Mouse (Mus musculus): Measurements from ENCODE around the gene Bcan.

The Bcan gene

DNA sequence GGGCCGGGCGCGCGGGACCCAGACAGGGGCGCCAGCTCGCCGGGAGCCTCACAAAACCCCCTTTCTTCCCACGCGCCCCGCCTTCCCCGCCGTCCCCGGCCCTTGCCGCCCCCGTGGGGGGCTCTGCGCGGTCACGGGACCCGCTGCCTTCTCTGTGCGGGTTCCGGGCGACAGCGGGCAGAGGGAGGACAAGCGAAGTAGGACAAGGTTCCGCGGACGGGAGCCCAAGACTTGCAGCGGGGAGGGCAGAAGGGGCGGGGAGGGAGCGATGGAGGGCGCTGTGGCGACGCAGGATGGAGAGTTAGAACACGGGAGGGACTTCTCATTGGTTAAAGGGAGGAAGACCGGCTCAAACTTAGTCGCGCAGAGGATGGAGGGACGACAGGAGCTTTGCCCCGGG, at the start of gene Bcan:
Bcan (minus strand) TSS at position 50 of the 400 bp plus-strand sequence.
- no peak for DNase-seq (ENCODE audit: low read depth, low spot score)

DNA sequence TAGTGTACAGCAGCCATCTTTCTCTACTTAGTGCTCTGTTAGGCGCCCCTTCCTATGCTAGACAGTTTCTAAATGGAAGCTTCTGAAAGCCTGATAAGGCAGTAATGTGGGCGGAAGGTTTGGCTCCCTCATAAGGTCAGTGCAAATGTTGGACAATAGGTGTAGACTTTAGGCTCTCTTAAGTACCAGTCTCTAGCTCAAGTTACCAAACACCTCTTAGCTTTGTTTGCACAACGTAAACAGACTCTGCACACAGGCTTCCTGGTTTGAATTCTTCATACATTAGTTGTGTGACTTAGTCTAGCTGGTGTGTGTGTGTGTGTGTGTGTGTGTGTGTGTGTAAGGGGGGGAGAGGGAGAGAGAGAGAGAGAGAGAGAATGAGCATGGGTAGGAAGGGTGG, 49.5 kb upstream of the Bcan start:
- DNase-seq (ENCODE audit: low read depth, low spot score) = no peak

DNA sequence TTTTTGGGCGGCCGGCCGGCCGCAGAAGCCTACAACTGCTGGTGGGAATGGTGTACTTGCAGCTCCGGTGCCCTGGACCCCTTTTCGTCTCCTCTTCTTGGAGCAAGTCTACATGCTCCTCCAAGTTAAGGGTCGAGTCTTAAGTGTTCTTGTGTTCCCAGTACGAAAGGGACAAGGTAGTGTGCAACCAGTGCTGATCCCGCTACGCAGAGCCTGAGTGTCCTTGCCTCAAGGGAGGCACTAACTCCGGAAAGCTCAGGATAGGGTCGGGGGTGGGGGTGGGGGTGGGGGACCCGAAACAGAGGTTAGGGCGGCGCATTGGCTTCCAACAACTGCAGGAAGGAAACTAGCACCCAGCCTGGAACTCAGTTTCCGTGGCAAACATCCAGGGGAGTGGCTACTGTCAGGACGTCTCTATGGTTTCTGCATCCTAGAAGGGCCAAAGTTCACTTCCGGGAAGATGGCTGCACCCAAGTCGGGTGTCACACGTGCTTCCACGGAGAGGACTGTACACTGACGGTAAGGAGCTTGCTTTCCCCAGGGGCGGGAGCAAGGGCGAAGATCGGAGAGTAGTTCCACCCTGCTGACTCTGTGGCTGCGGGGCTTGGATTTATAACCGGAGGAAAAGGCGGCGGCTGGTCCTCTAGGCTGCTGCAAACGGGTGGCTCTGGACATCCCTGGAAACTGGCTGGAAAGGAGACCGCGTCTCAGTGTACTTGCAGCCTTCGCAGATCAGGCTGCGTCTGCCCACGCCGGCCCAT, 42.8 kb upstream of the Bcan start, which contains the start of gene Gpatch4:
Gpatch4 (plus strand) TSS at position 448 of the 761 bp plus-strand sequence.
- peak; percentile 93 for DNase-seq (ENCODE audit: low read depth, low spot score)

DNA sequence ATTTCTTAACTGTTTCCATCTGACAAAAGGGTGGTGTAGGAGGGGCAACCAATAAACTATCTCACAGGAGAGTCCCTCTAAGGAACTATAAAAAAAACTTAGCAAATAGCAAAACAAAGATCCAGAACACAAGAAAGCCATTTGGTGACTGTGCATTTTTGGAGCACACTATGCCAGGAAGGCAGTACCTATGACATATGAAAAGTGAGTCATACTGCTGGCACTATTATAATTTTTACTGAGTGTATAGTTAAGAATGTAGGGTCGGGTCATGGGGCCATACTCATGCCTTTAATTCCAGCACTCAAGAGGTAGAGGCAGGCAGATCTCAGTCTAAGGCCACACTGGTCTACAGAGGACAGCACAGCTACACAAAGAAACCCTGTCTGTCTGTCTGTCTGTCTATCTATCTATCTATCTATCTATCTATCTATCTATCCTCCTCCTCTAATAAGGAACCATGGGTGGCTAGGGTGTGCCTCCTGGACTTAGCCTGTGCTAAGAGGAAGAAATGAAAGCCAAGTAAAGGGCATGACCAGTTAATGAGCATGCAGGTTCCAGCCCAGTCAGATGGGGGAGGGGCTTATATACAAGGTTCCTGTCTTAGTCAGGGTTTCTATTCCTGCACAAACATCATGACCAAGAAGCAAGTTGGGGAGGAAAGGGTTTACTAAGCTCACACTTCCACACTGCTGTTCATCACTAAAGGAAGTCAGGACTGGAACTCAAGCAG, 35.7 kb upstream of the Bcan start:
- DNase-seq (ENCODE audit: low read depth, low spot score) = no peak

DNA sequence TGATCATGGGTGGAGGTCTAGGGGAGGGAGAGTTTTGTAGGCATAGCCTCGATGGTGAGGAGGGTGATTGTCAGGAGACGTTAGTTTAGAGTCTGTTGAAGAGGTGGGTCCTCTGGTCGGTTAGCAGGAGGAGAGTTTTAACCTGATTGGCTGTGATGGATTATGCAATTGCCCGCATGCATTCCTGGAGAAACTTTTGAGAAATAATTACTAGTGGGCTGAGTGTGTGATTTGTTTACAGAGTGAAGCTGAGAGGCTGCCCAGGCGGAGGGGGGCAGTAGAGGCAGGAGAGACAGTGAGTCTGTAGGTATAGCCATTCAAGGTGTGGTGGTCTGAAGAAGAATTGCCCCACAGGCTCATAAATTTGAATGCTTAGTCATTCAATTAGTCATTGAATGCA, 33.5 kb upstream of the Bcan start:
- no peak for DNase-seq (ENCODE audit: low read depth, low spot score)

DNA sequence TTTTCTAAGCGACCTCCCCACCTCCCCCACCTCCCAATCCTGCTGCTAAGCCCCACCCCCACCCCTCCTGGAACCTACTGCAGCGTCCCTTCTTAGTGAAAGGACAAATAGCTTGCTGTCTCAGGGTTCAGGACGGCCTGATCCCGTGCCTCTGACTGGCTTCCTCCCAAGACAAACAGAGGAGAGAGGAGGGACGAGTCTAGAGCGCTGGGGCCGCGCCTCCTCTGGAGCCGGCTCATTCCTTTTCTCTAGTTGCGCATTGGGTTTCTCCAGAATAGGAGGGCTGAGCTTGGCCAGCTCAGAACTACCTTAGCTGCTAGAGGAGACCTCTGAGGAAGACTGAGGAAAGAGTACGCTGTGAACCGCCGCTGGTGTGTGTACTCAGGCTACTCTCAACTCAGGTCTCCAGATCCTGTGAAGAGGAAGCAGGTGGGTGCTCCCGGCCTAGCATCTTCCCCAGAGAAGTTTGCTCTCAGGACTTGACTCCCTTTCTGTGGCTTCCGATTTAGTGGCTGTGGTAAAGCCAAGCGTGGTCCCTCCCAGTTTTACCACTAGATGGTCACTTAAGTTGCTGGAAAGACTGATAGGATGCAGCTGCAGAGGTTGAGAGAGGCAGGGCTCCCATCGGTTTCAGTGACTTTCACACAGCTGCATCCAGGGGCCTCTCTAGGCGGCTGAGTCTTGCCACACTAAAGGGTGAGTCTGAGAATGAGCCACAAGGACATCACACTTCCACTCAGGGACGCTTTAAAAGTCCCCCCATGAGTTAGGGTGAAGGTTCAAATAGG, 30.8 kb upstream of the Bcan start:
- DNase-seq (ENCODE audit: low read depth, low spot score) = no peak

DNA sequence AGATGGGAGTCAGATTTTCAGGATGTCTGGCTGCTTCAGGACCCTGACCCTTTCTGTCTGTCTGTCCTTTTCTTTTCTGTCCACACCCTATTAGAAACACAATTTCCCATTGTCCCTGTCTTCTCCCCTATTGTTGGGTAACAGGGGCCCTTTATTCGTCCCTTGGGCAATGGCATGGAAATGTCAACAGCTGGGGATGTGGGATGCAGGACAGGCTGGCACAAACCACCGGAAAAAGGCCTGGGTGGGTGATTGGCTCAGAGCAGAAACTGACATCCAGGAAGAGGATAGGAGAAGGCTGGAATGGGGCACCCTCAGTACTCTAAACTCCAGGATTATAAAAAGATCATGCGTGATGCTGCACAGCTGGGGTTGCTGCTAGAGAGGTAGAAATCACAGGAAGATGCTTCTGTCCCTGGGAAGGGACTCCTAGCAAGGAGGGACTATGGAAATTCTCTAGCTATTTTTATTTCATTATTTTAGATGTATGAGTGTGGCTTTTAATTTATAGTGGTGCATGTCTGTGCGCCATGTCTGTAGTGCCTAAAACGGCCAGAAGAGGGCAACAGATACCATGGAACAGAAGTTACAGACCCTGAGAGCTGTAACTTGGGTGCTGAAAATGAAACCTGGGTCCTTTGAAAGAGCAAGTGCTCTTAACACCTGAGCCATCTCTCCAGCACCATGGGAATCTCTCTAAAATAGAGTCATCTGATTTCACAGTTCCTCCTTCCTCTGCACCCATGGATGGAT, 27.6 kb upstream of the Bcan start, which contains the start of gene Hapln2:
Hapln2 (minus strand) TSS at position 150 of the 753 bp plus-strand sequence.
- DNase-seq (ENCODE audit: low read depth, low spot score) = no peak

DNA sequence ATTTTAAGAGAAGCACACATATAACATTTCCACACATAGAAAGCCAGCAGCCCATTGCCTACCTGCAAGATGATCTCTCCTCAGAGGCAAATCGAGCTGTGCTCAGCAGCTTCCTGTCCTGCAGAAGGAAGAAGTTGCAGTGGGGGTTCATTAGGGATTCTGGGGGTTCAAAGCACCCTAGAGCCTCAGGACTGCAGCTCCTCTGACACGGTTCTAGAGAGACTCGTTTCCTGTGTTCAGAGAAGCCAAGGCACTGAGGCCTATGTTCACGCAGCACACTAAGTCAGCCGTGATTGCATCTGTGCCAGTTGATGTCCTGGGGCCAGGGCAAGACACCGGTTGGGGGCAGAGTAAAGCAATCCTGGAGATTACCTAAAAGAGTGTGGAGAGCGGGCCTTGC, 26.8 kb upstream of the Bcan start:
- DNase-seq (ENCODE audit: low read depth, low spot score) = no peak

DNA sequence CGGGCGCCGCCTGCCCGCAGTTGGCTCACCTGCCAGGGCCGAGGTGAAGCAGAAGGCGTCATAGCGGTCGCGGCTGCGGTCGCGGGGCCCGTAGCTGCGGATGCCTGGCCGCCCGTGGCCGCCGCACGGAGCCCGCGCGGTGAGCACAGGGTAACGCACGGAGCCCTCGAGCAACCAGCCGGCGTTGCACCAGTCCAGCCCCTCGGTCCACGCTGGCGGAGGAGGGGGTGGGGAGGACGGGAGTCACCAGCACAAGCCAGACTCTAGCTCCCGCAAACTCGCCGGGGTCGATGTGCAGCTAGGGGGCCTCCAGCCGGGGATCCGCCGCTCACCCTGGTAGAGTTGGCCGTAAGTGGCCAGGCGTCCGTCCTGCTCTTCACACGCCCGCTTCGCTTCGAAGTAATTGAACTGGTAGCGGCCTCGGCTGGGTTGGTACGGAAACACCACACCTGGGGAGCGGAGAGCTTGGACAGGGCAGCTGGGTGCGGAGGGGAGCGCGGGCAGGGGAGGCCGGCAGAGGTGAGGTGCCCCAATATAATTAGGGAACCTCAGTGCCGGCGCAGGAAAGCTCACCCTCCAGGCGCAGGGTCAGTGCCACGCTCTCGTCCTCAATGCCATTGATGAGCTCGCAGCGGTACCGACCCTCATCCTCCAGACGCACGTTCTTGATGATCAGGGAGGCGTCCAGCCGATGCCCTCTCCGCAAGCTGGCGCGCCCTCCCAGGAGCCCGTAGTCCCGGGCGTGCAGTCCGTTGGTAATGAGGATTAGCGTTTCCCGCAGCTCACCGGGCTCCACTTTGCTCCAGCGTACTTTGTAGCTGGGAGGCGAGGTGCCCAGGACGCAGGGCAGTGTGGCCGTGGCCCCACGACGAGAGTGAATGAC, 23.4 kb upstream of the Bcan start:
- DNase-seq (ENCODE audit: low read depth, low spot score) = no peak

DNA sequence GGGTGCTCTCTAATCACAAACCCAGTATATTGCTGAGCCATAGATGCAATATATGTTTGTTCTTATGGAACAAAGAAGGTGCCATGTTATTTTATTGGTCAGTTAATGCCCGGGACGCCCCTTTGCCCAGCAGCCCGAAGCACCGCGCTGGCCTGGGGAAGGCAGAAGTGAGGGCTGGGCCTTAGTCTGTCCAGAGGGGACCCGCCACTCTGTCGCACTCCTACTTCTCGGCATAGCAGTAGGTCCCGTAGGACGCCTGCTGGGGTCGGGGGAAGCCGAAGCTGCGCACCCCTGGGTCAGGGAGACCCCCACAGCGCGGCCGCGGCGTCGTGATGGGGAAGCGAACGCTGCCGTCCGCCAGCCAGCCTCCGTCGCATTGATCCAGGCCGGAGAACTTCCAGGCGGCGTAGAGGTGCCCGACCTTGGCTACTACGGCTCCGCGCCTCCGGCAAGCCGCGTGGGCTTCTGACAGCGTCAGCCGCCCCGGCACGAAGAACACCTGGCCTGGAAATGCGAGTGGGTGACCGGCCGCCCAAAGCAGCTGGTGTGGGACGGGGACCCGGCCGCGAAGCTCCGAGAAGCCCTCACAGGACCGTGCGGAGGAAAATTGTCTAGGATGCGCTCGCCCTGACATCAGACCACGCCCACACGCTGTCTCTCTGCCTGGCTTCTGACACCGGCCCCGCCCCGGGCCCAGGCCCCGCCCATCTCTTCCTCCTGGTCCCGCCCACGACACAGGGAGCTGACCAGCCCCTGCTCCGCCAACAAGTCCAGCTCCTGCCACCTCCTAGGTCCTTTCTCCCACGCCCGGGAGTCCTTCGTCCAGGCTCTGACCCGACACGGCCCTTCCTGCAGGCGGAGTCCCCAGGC, 22.5 kb upstream of the Bcan start:
- peak; percentile 53 for DNase-seq (ENCODE audit: low read depth, low spot score)

DNA sequence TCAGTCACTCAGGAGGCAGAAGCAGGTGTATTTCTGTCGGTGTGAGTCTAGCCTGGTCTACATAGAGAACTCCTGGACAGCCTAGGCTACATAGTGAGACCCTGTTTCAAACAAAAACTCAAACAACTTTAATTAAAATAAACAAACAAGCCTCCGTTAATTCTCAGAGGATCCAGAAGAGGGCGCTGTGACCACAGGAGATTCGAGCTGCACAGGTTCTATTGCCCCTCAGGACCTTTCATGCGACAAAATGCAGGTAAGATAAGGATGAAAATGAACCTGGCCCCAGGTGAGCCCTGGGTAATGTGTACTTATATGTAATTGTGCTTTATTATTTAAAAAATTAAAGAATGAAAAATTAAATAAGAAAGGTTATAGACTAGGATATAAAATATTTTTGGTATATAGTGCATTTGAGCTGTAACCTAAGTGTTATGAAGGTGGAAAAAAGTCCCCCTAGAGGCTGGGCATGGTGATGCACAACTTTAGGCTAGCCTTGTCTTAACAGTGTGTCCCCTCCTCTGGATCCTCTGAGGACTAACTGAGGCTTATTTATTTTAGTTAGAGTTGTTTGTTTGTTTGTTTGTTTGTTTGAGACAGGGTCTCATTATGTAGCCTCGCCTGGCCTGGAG, 10.7 kb upstream of the Bcan start:
- no peak for DNase-seq (ENCODE audit: low read depth, low spot score)

DNA sequence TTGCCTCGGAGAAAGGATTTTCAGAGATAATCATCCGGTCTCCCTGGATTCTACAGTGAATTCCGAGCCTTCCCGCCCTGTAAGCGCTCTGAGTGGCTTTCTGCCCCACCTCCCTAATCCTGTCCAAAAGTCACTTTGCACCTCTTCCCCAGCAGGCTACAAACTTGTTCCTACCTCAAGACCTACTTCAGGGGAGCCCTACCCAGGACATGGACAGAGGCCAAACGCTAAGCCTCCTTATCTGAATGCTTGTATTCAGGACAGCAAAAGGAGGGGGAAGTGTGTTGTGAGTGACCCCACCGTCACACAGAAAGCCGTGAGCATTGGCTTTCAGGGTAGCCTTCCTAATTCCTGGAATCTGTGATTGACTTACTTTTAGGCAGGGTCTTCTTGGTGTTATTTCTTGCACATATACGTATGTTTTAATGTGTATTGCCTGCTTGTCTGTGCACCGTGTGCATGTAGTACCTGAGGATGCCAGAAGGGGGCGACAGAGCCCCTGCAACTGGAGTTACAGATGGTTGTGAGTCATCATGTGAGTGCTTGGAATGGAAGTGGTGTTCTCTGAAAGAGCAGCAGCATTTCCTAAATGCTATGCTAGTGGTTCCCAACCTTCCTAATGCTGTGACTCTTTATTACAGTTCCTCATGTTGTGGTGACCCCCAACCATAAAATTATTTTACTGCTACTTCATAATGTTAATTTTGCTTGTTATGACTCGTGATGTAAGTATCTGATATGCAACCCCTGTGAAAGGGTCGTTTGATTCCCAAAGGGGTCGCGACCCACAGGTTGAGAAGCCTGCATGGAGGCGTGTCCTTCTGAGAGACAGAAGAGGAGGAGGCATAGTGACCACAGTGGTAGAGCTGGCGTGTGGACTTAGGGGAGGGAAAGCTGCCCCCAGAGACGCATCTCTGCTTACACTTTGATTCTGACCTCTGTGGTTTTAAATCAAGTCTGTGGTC, 6.1 kb upstream of the Bcan start:
- peak; percentile 17 for DNase-seq (ENCODE audit: low read depth, low spot score)

DNA sequence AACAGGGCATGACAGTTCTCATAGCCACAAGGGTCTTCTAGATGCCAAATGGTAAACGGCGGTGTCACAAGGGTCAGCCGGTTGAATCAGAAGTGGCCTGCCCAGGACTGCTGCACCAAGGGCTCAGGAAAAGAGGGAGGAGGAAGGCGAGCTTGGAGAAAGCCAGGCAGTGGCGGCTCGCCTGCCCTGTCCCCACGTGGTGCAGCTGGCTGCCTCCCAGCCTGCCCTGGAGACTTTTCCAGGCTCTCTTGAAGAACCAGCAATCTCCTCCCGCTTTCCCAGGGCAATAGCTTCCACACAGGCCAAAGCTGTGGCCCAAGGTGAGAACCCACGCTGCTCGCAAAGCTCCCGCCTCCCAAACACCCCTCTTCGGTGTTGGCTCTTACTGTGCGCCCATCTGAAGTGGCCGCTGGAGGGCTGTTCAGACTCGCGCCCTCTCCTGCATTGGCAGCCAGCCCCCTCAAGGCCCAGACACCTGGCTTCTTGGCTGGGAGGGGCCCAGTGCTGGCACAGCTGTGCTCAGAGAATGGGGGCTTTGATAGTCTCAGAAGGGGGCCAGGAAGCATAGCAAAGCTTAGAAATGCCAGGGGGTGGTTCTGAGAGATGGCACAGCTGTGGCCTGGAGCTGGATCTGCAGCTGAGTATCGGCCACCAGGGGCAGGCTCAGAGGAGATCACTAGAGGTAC, 2.4 kb upstream of the Bcan start:
- DNase-seq (ENCODE audit: low read depth, low spot score) = no peak

DNA sequence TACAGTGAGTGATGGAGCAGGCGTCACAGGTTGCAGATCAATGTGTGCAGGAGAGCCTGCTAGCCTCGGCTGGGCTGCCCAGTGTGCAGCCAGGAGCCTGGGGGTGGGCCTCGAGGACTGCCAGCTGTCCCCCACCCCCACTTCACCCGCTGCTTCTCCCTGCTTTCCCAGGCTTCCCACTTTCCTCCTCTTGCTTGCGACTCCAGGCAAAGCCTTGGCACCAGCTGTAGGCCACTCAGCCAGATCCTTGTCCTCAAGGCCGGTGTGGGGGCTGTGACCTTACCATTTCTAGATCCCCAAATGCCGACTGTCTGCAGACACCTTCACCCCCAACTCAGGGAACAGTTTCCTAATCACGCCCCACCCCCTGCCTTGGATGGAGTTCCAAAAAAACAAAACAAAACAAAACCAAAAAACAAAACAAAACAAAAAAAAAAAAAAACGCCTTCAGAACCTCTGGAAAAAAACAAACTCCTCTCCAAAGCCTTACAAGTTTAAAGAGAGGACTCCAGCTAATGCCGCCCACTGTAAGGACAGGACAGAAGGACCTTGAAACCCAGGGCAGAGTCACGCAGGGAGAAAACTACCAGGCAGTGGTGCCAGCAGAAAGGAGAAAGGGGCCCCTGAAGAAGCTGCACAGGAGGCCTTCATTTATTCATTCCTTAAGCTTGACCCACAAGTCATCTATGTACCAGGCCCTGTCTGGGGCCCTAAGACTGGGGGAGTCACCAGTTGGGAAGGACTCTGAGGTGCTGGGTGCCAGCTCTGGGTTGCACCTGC, 976 bp upstream of the Bcan start:
- no peak for DNase-seq (ENCODE audit: low read depth, low spot score)

DNA sequence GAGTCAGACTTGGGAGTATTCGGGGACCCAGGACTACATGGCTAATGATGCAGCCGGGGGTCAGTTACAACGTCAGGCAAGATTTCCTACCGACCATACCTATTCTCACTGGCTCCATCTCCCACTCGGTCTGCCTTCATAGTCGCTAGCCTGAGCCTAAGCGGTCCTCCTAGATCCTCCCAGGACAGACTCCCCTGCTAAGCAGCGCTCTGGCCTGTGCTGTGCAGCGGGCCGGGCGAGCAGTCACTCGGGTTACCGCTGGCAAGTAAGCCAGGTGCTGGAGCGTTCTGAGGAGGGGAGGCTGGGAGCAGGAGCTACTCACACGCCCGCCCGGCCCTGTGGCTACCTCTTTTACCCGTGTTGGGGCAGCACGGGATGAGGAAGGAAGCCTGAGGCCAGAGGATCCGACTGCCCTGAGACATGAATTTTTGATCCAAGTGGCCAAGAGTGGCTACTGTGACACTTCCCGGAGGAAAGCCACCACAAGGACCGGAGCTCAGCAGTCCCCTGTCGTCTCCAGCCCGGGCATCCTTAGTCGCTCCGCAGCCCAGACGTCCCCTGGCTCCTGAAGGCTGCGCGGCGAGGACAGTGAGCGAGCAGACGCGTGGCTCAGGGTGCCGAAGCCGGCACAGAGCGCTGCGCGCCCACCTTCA, 661 bp downstream of the Bcan start:
- no peak for DNase-seq (ENCODE audit: low read depth, low spot score)

DNA sequence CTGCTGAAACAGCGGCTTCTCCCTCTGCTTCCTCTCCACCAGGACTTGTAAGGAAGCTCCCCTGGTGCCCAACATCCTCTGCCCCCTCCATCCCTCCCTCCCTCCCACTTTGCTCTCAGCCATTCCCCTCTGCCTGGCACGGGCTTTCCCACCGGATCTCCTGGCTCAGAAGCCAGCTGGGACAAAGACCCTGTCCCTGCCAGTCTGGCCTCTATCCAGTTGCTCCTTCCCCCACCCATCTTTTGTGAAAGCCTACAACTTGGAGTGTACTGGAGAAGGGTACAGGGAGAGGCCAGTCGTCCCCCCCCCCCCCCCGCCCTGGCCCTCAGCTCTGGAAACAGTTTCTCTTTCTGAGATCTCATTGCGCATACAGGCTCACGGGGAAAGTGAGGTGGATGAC, 1.3 kb downstream of the Bcan start:
- DNase-seq (ENCODE audit: low read depth, low spot score) = no peak
